Mouse (Mus musculus) midbrain, embryonic 12.5 days (tissue): Measurements from ENCODE around the gene Tbc1d24. TPM values are rescaled to one million over a fixed set of nuclear protein-coding genes. Genes with fewer than 3 reads are reported as not detected.

ENCODE experiments used
- ATAC-seq: fragments of 200-750 bp; cut with Nextera tagmentation; 2 replicates; pipeline ENCODE4 v1.8.0; 2017; ENCODE audit warnings: low read depth, moderate TSS enrichment, moderate library complexity; ENCODE audit not compliant: low FRiP score
- H3K27ac ChIP-seq: fragments of 300-500 bp; sonication (generic); replicated peaks from 2 replicates; pipeline ENCODE4 v1.5.1; 2016; ENCODE audit warnings: mild to moderate bottlenecking
- H3K27me3 ChIP-seq: fragments of 300-500 bp; sonication (generic); 2 replicates; pipeline ENCODE4 v1.6.1; 2016; ENCODE audit warnings: mild to moderate bottlenecking
- H3K36me3 ChIP-seq: fragments of 300-500 bp; sonication (generic); 2 replicates; pipeline ENCODE4 v1.6.1; 2016
- H3K4me1 ChIP-seq: fragments of 300-500 bp; sonication (generic); 2 replicates; pipeline ENCODE4 v1.6.1; 2016
- H3K4me2 ChIP-seq: fragments of 300-500 bp; sonication (generic); replicated peaks from 2 replicates; pipeline ENCODE4 v1.6.1; 2016; ENCODE audit warnings: mild to moderate bottlenecking, moderate library complexity
- H3K4me3 ChIP-seq: fragments of 300-500 bp; sonication (generic); 2 replicates; pipeline ENCODE4 v1.5.1; 2016; ENCODE audit warnings: mild to moderate bottlenecking
- H3K9ac ChIP-seq: fragments of 300-500 bp; sonication (generic); replicated peaks from 2 replicates; pipeline ENCODE4 v1.6.1; 2016; ENCODE audit warnings: mild to moderate bottlenecking, moderate library complexity
- H3K9me3 ChIP-seq: fragments of 300-500 bp; sonication (generic); 2 replicates; pipeline ENCODE4 v1.6.1; 2016; ENCODE audit warnings: mild to moderate bottlenecking
- WGBS: fragments of 180-500 bp; shearing (Covaris S2); methylation state at CpG from one replicate; pipeline ENCODE4 v1.1.7; 2016; 5-methylcytosine and 5-hydroxymethylcytosine counted together
- polyA plus RNA-seq: library from polyadenylated mRNA; unstranded; fragments of >200 nt; fragmentation: Nextera tagmentation; extraction: Ambion mirVana; gene quantifications from 2 replicates; pipeline ENCODE4 v1.2.1, GENCODE M21; 2016

Tbc1d24 gene
- polyA plus RNA-seq, 1 experiment from 2014 or later, result 14.2 TPM

GRCm38 (mm10) chr17:24169317-24170065 is 35.9 kb downstream of the Tbc1d24 start, which contains the start of gene Atp6v0c:
Gene Atp6v0c, minus strand, starts transcription at chr17:24169702.
- Histone ChIP-seq H3K4me1 (peaks cover 23% of the 10 kb centered on the region), H3K4me3 (peak within 1 kb of the TSS; percentile 95), H3K9ac (peak within 1 kb of the TSS; percentile 94), H3K36me3 (peaks cover 20% of the 10 kb centered on the region), H3K27me3 (no peaks in the 10 kb centered on the region), H3K9me3 (no peaks in the 10 kb centered on the region), H3K27ac (peak within 1 kb of the TSS; percentile 97), H3K4me2 (peak within 1 kb of the TSS; percentile 89)
- peak; percentile 87 for ATAC-seq
- WGBS, result under 1% methylated on average over 51 of the region's 58 CpGs

DNA sequence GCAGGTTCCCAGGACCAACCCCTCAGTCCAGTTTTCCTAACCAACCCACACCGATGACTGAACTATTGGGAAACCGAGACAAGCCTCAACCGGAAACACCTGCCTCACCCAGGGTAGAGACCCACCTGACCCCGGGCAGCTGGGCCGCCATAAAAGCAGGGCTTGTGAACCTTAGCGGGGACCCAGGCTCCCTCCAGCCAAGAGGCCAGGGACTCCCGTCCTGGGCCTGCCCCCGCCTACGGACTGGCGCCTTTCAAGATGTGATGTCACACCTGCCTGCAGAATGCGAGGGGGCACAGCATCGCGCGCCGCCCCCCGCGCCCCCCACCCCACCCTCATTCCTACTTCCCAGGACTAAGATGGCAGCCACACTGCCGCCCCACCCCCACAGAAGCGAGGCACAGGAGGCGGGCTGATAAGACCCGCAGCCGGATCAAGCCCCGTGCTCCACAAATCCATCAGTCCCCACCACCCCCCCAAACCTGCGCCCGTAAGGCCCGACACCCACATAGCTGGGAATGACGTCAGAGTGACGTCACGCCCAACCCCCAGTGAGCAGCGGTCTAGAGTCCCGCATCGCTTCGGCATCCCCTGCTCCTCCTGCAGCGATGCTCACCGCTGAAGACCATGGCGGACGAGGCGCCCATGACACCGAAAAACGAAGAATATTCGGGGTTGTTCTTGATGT is 36.6 kb downstream of the Tbc1d24 start:
- WGBS, result under 1% methylated on average over 37 of the region's 41 CpGs
- Histone ChIP-seq H3K27ac (peak overlapping the region; percentile 97), H3K4me1 (peaks cover 23% of the 10 kb centered on the region), H3K27me3 (no peaks in the 10 kb centered on the region), H3K9me3 (no peaks in the 10 kb centered on the region), H3K4me3 (peak overlapping the region; percentile 95), H3K36me3 (peaks cover 20% of the 10 kb centered on the region), H3K9ac (peak overlapping the region; percentile 94), H3K4me2 (peak overlapping the region; percentile 89)
- ATAC-seq, result peak; percentile 64

GRCm38 (mm10) chr17:24167891-24168505 is 37.4 kb downstream of the Tbc1d24 start:
- Histone ChIP-seq H3K9me3 (no peaks in the 10 kb centered on the region), H3K4me2 (peak overlapping the region; percentile 89), H3K36me3 (peaks cover 20% of the 10 kb centered on the region), H3K4me1 (peaks cover 25% of the 10 kb centered on the region), H3K27me3 (no peaks in the 10 kb centered on the region), H3K27ac (peak overlapping the region; percentile 97), H3K9ac (peak overlapping the region; percentile 94), H3K4me3 (peak overlapping the region; percentile 95)
- ATAC-seq, result no peak
- 62% methylated on average over 7 of the region's 7 CpGs for WGBS

DNA sequence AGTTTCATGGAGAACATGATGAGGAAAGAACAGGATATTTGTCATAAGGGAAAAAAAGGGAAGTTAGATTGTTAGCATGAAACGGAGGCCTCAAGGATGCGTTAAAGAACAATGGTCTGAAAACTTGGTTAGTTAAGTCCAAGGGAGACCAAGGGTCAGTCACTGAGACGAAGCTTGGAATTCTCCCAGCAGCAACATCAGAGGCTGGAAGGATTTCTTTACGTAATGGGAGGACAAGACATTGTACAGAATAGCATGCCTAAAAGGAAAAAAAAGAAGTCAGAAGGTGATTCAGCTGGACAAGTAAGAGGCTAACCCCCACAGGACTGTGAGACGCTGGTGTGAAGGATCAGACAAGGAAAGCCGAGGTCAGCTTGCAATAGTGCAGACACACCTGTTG is 38.2 kb downstream of the Tbc1d24 start:
- Histone ChIP-seq H3K9me3 (no peaks in the 10 kb centered on the region), H3K9ac (no peak overlapping the region), H3K27me3 (no peaks in the 10 kb centered on the region), H3K4me1 (peaks cover 34% of the 10 kb centered on the region), H3K4me3 (peak overlapping the region; percentile 95; the same call in 1 of the 2 replicates), H3K4me2 (no peak overlapping the region), H3K36me3 (peaks cover 20% of the 10 kb centered on the region), H3K27ac (no peak overlapping the region)
- WGBS, result 91% methylated on average over 6 of the region's 6 CpGs
- ATAC-seq, result no peak

DNA sequence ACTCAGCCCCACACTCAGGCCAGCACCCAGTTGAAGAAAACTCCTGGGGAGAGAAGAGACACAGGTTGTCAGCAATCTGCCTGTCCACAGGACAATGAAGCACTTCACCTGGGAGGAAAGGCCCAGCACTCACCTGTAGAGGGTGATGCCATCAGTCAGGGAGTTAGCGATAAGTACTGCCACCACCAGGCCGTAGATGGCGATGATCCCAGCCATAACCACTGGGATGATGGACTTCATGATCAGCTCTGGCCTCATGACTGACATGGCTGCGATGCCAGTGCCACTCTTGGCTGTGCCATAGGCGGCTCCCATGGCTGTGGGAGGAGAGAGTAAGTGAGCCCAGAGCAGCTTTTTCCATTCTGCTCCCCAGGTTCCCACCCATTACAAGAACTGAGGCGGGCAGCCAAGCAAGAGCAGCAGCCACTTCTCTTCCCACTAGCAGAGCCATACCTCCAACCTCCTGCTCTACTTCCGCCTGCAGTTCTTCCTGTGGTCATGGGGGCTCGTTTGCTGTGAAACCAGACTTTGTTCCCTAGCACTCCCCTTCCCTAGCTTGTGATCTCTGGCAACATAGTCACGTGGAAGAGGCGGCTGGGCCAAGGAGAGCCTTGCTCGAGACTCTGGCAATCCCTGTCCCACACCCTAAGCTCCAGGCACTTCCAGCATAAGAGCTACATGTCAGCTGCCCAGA is 40.6 kb downstream of the Tbc1d24 start:
- peaks cover 29% of the 10 kb centered on the region for H3K4me1 ChIP-seq
- no peaks in the 10 kb centered on the region for H3K9me3 ChIP-seq
- H3K27me3 ChIP-seq, result no peaks in the 10 kb centered on the region
- 80% methylated on average over 11 of the region's 11 CpGs for WGBS
- no peak for ATAC-seq
- no peak overlapping the region for H3K4me2 ChIP-seq
- H3K27ac ChIP-seq, result no peak overlapping the region
- peaks cover 20% of the 10 kb centered on the region for H3K36me3 ChIP-seq
- H3K9ac ChIP-seq, result no peak overlapping the region
- H3K4me3 ChIP-seq, result no peak overlapping the region

DNA sequence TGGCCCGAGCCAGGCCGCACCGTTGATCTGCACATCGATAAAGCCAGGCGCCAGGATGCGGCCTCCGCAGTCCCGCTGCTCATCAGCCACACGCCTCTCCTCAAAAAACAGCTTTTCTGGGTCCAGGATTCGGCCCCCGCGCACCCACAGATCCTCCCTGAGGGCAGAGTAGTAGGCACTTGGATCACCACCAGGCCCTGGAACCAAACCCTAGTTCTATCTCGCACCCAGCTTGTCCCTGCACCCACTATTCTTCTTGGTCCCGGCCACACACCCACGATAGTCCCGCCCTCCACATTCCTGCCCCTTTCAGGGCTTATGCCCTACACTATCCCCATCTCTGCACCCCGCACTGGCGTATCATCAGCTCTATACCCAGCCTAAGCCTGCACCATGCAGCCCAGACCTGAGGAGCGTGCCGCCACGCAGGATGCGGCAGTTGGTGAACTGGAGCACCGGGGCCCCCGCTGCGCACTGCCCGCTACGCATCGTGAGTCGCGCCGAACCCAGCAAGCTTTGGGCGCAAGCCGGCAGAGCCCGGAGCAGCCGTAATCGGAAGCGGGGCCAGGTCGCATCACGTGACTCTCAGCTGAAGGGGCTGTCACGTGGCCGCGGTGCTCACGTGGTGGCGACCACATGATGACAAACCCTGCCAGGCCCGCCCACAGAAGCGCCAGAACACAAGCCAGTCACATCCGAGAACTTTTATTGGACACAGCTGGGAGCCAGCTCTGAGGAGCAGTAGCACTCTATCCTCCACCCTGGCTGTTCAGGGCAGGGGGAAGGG is 42.0 kb downstream of the Tbc1d24 start, which contains the start of gene Amdhd2:
Gene Amdhd2, minus strand, starts transcription at position 591 of the 787 bp plus-strand sequence.
- peak within 1 kb of the TSS; percentile 80 for H3K9ac ChIP-seq
- H3K36me3 ChIP-seq, result peaks cover 20% of the 10 kb centered on the region
- peak; percentile 92 for ATAC-seq
- H3K27me3 ChIP-seq, result no peaks in the 10 kb centered on the region
- no peaks in the 10 kb centered on the region for H3K9me3 ChIP-seq
- H3K27ac ChIP-seq, result peak within 1 kb of the TSS; percentile 84
- WGBS, result 1% methylated on average over 47 of the region's 47 CpGs
- peaks cover 26% of the 10 kb centered on the region for H3K4me1 ChIP-seq
- peak within 1 kb of the TSS; percentile 98 for H3K4me2 ChIP-seq
- peak within 1 kb of the TSS; percentile 77 for H3K4me3 ChIP-seq

DNA sequence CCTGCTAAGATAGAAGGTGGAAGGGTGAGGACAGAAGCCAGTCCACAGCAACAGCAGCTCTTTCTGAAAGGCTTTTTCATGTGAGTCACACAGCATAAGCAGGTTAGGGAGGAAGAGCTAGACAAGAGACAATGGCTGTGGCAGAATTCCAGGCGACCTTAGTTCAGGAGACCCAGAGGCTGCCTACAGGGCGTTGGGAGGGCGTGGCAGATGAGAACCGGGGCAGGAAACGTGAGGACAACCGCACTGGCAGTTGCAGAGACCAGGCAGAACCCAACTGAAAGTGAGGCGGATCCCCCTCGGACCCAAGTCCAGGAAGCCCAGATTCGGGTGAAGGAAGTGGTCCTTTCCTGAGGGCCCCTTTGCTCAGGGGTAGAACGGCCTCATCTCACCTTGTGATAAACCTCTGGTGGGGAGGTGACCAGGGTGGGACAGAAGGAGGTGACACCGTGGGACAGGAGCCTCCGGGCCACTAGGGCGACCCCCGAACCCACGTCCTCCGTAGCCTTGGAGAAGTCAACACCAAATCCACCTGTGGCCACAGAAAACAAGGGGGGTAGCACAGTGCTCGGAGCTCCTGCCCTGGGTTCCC is 42.7 kb downstream of the Tbc1d24 start:
- H3K4me3 ChIP-seq, result peak overlapping the region; percentile 77
- WGBS, result 39% methylated on average over 17 of the region's 17 CpGs
- peak overlapping the region; percentile 98 for H3K4me2 ChIP-seq
- peaks cover 25% of the 10 kb centered on the region for H3K36me3 ChIP-seq
- peak; percentile 34 for ATAC-seq
- H3K27ac ChIP-seq, result no peak overlapping the region; the same call in 1 of the 2 replicates
- peaks cover 19% of the 10 kb centered on the region for H3K4me1 ChIP-seq
- no peaks in the 10 kb centered on the region for H3K27me3 ChIP-seq
- H3K9ac ChIP-seq, result peak overlapping the region; percentile 80
- H3K9me3 ChIP-seq, result no peaks in the 10 kb centered on the region

GRCm38 (mm10) chr17:24161466-24161865 is 43.9 kb downstream of the Tbc1d24 start:
- H3K9ac ChIP-seq, result no peak overlapping the region
- H3K4me3 ChIP-seq, result no peak overlapping the region
- H3K4me1 ChIP-seq, result peaks cover 15% of the 10 kb centered on the region
- no peaks in the 10 kb centered on the region for H3K9me3 ChIP-seq
- no peak for ATAC-seq
- no peak overlapping the region for H3K27ac ChIP-seq
- H3K4me2 ChIP-seq, result no peak overlapping the region
- H3K36me3 ChIP-seq, result peaks cover 17% of the 10 kb centered on the region
- no peaks in the 10 kb centered on the region for H3K27me3 ChIP-seq
- WGBS, result 80% methylated on average over 5 of the region's 5 CpGs

DNA sequence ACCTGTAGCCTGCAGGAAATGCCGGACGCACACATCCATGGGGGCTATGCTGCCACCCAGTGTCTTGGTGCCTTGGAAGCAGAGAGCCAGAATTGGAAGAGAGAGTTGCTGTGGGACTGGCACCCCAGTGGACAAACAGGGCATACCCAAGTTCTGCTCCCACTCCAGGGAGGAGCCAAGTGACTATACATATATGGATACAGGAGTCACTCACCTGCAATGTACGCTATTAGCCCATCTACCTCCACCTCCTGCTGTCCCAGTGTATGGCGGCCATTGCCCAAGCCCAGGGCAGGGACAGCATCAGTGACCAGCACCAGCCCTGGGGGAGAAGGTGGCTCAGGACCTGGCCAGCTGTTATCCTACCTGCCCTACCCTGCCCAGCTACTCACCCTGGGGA is 47.8 kb downstream of the Tbc1d24 start:
- H3K4me2 ChIP-seq, result no peak overlapping the region
- no peaks in the 10 kb centered on the region; the same call in 1 of the 2 replicates for H3K27me3 ChIP-seq
- whole genome bisulfite sequencing, result 89% methylated on average over 4 of the region's 4 CpGs
- H3K36me3 ChIP-seq, result peaks cover 17% of the 10 kb centered on the region; the same call in 1 of the 2 replicates
- no peak overlapping the region for H3K27ac ChIP-seq
- H3K9ac ChIP-seq, result no peak overlapping the region
- no peaks in the 10 kb centered on the region for H3K9me3 ChIP-seq
- no peak overlapping the region for H3K4me3 ChIP-seq
- ATAC-seq, result no peak
- peaks cover 4% of the 10 kb centered on the region for H3K4me1 ChIP-seq

- no peak overlapping the region for H3K9ac ChIP-seq
- no peaks in the 10 kb centered on the region; the same call in 1 of the 2 replicates for H3K27me3 ChIP-seq
- H3K36me3 ChIP-seq, result peaks cover 17% of the 10 kb centered on the region; the same call in 1 of the 2 replicates
- ATAC-seq, result no peak
- H3K27ac ChIP-seq, result no peak overlapping the region
- no peaks in the 10 kb centered on the region for H3K9me3 ChIP-seq
- WGBS, result 96% methylated on average over 6 of the region's 6 CpGs
- H3K4me1 ChIP-seq, result peaks cover 4% of the 10 kb centered on the region; the same call in 1 of the 2 replicates
- no peak overlapping the region for H3K4me3 ChIP-seq
- no peak overlapping the region for H3K4me2 ChIP-seq
Measured at GRCm38 (mm10) chr17:24157121-24157520, 48.2 kb downstream of the Tbc1d24 start.
